Mouse (Mus musculus) kidney, postnatal 25 days (tissue): Measurements from ENCODE around the gene Gfy.
"Not testable (repeated sequence)": the region's sequence is repeated elsewhere in the genome, so short reads cannot be mapped to it uniquely, and the experiment has no call there.

ENCODE experiments used
- DNase-seq, 2 experiments: peaks; one replicate each; pipeline ENCODE4 v3.0.0; 2021; ENCODE audit warnings: mixed read lengths in 2 of 2

The Gfy gene

GRCm38 (mm10) chr7:45193406-45193805 is 14.0 kb upstream of the Gfy start:
- DNase-seq, result no peak

GRCm38 (mm10) chr7:45192585-45193310 is 13.4 kb upstream of the Gfy start:
- no peak for DNase-seq

- DNase-seq, result no peak
Measured at GRCm38 (mm10) chr7:45191803-45192363, 12.5 kb upstream of the Gfy start.

- DNase-seq, result no peak
Measured at GRCm38 (mm10) chr7:45191161-45191560, 11.8 kb upstream of the Gfy start.

- no peak for DNase-seq
Measured at GRCm38 (mm10) chr7:45190186-45190585, 10.8 kb upstream of the Gfy start.

GRCm38 (mm10) chr7:45189600-45189999 is 10.2 kb upstream of the Gfy start:
- DNase-seq, result no peak

- DNase-seq, result no peak
Measured at GRCm38 (mm10) chr7:45185921-45186320, 6.6 kb upstream of the Gfy start.

GRCm38 (mm10) chr7:45183672-45184071 is 4.3 kb upstream of the Gfy start:
- no peak for DNase-seq

GRCm38 (mm10) chr7:45182606-45183005 is 3.2 kb upstream of the Gfy start:
- DNase-seq, result peak; percentile 32 to 69

GRCm38 (mm10) chr7:45182199-45182601 is 2.8 kb upstream of the Gfy start:
- peak; percentile 91 to 97 for DNase-seq

GRCm38 (mm10) chr7:45181540-45181939 is 2.2 kb upstream of the Gfy start:
- DNase-seq, result no peak

GRCm38 (mm10) chr7:45180896-45181477 is 1.6 kb upstream of the Gfy start, which contains the start of gene Pth2:
Gene Pth2, plus strand, starts transcription at chr7:45180995.
- DNase-seq, result no peak

- DNase-seq, result no peak
Measured at GRCm38 (mm10) chr7:45178550-45178949, 819 bp downstream of the Gfy start.

- DNase-seq, result no peak
Measured at GRCm38 (mm10) chr7:45176356-45176755, 3.0 kb downstream of the Gfy start.

- no peak for DNase-seq
Measured at GRCm38 (mm10) chr7:45175929-45176328, 3.4 kb downstream of the Gfy start.

GRCm38 (mm10) chr7:45175398-45175797 is 4.0 kb downstream of the Gfy start:
- no peak for DNase-seq

- no peak for DNase-seq
Measured at GRCm38 (mm10) chr7:45174567-45175280, 4.6 kb downstream of the Gfy start.

GRCm38 (mm10) chr7:45173772-45174171 is 5.6 kb downstream of the Gfy start:
- DNase-seq, result not testable (repeated sequence)

- peak in 1 of 2 experiments; percentile 29 for DNase-seq
Measured at GRCm38 (mm10) chr7:45172974-45173373, 6.4 kb downstream of the Gfy start.

GRCm38 (mm10) chr7:45169495-45169894 is 9.9 kb downstream of the Gfy start:
- DNase-seq, result no peak

GRCm38 (mm10) chr7:45168656-45169055 is 10.7 kb downstream of the Gfy start:
- no peak for DNase-seq

- no peak for DNase-seq
Measured at GRCm38 (mm10) chr7:45167761-45168445, 11.5 kb downstream of the Gfy start.

- no peak for DNase-seq
Measured at GRCm38 (mm10) chr7:45166950-45167401, 12.4 kb downstream of the Gfy start.
